Mouse (Mus musculus) heart, adult 2 months (tissue): ENCODE measurements around the gene Cbs. TPM values are rescaled to one million over a fixed set of nuclear protein-coding genes. Genes with fewer than 3 reads are reported as not detected.

Source experiments
- DNase-seq, 2 experiments: peaks; one replicate each; pipeline ENCODE4 v3.0.0; 2021
- H3K27ac ChIP-seq: fragments of 200-600 bp; 2 replicates; pipeline ENCODE4 v1.8.1; 2022
- H3K27me3 ChIP-seq: fragments of 200-500 bp; 2 replicates; pipeline ENCODE4 v1.6.1; 2012; ENCODE audit warnings: mild to moderate bottlenecking, low read length, inconsistent platforms, mixed read lengths; ENCODE audit not compliant: control insufficient read depth, insufficient read depth
- H3K36me3 ChIP-seq: fragments of 200-500 bp; 2 replicates; pipeline ENCODE4 v1.6.1; 2012; ENCODE audit warnings: low read length, inconsistent platforms; ENCODE audit not compliant: control insufficient read depth, insufficient read depth
- H3K4me1 ChIP-seq: fragments of 200-500 bp; 2 replicates; pipeline ENCODE4 v1.6.1; 2011; ENCODE audit warnings: low read length; ENCODE audit not compliant: control insufficient read depth, insufficient read depth
- H3K4me3 ChIP-seq: fragments of 200-600 bp; 2 replicates; pipeline ENCODE4 v1.8.1; 2022
- H3K79me2 ChIP-seq: fragments of 200-500 bp; replicated peaks from 2 replicates; pipeline ENCODE4 v1.6.1; 2012; ENCODE audit warnings: mild to moderate bottlenecking, inconsistent platforms, low read length, moderate library complexity, mixed read lengths; ENCODE audit not compliant: control insufficient read depth, insufficient read depth
- H3K9ac ChIP-seq: fragments of 200-500 bp; 2 replicates; pipeline ENCODE4 v1.6.1; 2012; ENCODE audit warnings: low read depth, mild to moderate bottlenecking, control low read depth, inconsistent platforms, low read length, mixed read lengths
- CTCF ChIP-seq: fragments of 200-600 bp; IDR thresholded peaks from 2 replicates; pipeline ENCODE4 v1.8.1; 2022; ENCODE audit warnings: antibody characterized with exemption, mild to moderate bottlenecking, moderate library complexity
- EP300 ChIP-seq: fragments of 200-500 bp; IDR thresholded peaks from 2 replicates; pipeline ENCODE4 v1.6.1; 2011; ENCODE audit warnings: low read depth, low read length, control low read depth; ENCODE audit not compliant: insufficient read depth
- POLR2A ChIP-seq: fragments of 200-500 bp; IDR thresholded peaks from 2 replicates; pipeline ENCODE4 v1.6.1; 2011; ENCODE audit warnings: mild to moderate bottlenecking, low read depth, low read length, control low read depth; ENCODE audit not compliant: insufficient read depth
- WGBS: fragments of 180-500 bp; shearing (Covaris S2); methylation state at CpG from one replicate; pipeline ENCODE4 v1.1.7; 2018; 5-methylcytosine and 5-hydroxymethylcytosine counted together
- intact Hi-C: fragments of 180-260 bp; cut with DNase I; formaldehyde crosslinking; loops from one replicate; pipeline ENCODE4 v1.15.1; 2025
- polyA plus RNA-seq: library from polyadenylated mRNA; depleted of rRNA; stranded (reverse); fragments of >200 nt; gene quantifications from 2 replicates; pipeline ENCODE4 v1.2.3, GENCODE M21; 2012
- total RNA-seq, 2 experiments: library from RNA; stranded (reverse); gene quantifications; 2 replicates each; pipeline ENCODE4 v1.2.3; 2021

Gene Cbs
- total and polyA plus RNA-seq, 3 experiments, result 0.94 to 7.0 (median 2.4) TPM

GRCm38 (mm10) chr17:31642331-31642730, 5.3 kb upstream of the Cbs start:
- TF ChIP-seq EP300 (no peak), POLR2A (no peak), CTCF (no peak)
- WGBS, result 56% methylated on average over 8 of the region's 8 CpGs
- no peaks in the 10 kb centered on the region for H3K27me3 ChIP-seq
- H3K36me3 ChIP-seq, result no peaks in the 10 kb centered on the region
- H3K9ac ChIP-seq, result no peak overlapping the region
- H3K79me2 ChIP-seq, result no peaks in the 10 kb centered on the region
- no peak overlapping the region for H3K4me3 ChIP-seq
- intact Hi-C loops, result no loop called here
- no peak for DNase-seq
- no peaks in the 10 kb centered on the region; the same call in 1 of the 2 replicates for H3K4me1 ChIP-seq
- H3K27ac ChIP-seq, result no peak overlapping the region

GRCm38 (mm10) chr17:31639651-31640050, 2.6 kb upstream of the Cbs start:
- H3K79me2 ChIP-seq, result no peaks in the 10 kb centered on the region
- no peaks in the 10 kb centered on the region for H3K27me3 ChIP-seq
- TF ChIP-seq POLR2A (no peak), CTCF (no peak), EP300 (no peak)
- no peaks in the 10 kb centered on the region; the same call in none of the 2 replicates for H3K4me1 ChIP-seq
- WGBS, result 63% methylated on average over 4 of the region's 4 CpGs
- no peak overlapping the region for H3K4me3 ChIP-seq
- DNase-seq, result no peak
- no peak overlapping the region for H3K9ac ChIP-seq
- no peak overlapping the region for H3K27ac ChIP-seq
- intact Hi-C loops, result no loop called here
- no peaks in the 10 kb centered on the region for H3K36me3 ChIP-seq

DNA sequence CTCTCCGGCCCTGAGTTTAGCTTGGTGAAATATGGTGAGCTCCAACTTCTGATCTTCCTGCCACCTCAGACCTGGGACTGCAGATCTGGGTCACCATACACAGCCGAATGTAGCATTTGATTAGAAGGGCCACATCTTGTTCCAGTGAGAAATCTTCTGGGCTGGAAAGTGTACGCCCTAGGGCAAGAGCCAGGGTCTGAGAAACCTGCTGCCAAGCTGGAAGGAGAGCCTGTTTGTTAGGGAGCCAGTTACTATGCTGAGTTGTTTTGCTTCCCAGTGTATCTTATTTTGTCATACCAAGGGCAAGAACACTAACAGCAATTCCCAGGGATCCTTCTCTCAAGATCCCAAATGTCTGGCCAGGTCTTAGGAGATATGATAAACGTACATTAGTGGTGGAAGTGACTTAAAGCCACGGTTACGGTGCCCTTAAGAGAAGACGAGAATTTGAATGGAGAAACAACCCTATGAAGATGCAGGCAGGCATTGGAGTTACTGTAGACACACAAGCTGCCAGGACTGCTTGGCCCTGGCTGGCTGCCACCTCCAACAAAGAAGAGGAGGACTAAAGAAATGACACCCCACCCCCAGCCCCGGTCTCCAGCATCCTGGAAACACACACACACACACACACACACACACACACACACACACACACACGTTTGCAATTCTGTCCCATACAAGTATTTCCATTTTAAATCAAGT, 980 bp upstream of the Cbs start:
- no peak overlapping the region for H3K4me3 ChIP-seq
- no peaks in the 10 kb centered on the region for H3K27me3 ChIP-seq
- DNase-seq, result peak; percentile 35 to 40
- peak overlapping the region; percentile 65 for H3K27ac ChIP-seq
- H3K4me1 ChIP-seq, result no peaks in the 10 kb centered on the region; the same call in none of the 2 replicates
- TF ChIP-seq EP300, result no peak
- no peak for TF ChIP-seq POLR2A
- no peak for TF ChIP-seq CTCF
- no peaks in the 10 kb centered on the region for H3K79me2 ChIP-seq
- WGBS, result 45% methylated on average over 9 of the region's 9 CpGs
- H3K36me3 ChIP-seq, result no peaks in the 10 kb centered on the region
- intact Hi-C loops, result no loop called here
- no peak overlapping the region for H3K9ac ChIP-seq

GRCm38 (mm10) chr17:31636277-31636941, 629 bp downstream of the Cbs start:
- WGBS, result 6% methylated on average over 45 of the region's 45 CpGs
- no peak overlapping the region; the same call in 1 of the 2 replicates for H3K27ac ChIP-seq
- no peaks in the 10 kb centered on the region for H3K36me3 ChIP-seq
- intact Hi-C loops, result no loop called here
- TF ChIP-seq CTCF (no peak), EP300 (no peak), POLR2A (no peak)
- no peaks in the 10 kb centered on the region for H3K79me2 ChIP-seq
- H3K27me3 ChIP-seq, result no peaks in the 10 kb centered on the region
- H3K9ac ChIP-seq, result peak overlapping the region; percentile 55
- H3K4me3 ChIP-seq, result peak overlapping the region; percentile 59
- no peak for DNase-seq
- no peaks in the 10 kb centered on the region; the same call in none of the 2 replicates for H3K4me1 ChIP-seq

GRCm38 (mm10) chr17:31635781-31636180, 1.3 kb downstream of the Cbs start:
- no peak for DNase-seq
- Histone ChIP-seq H3K79me2 (no peaks in the 10 kb centered on the region), H3K4me3 (no peak overlapping the region), H3K4me1 (no peaks in the 10 kb centered on the region; the same call in none of the 2 replicates), H3K27me3 (no peaks in the 10 kb centered on the region), H3K36me3 (no peaks in the 10 kb centered on the region), H3K27ac (no peak overlapping the region), H3K9ac (no peak overlapping the region)
- intact Hi-C loops, result no loop called here
- TF ChIP-seq CTCF (no peak), EP300 (no peak), POLR2A (no peak)
- WGBS, result 61% methylated on average over 11 of the region's 11 CpGs

GRCm38 (mm10) chr17:31634896-31635295, 2.1 kb downstream of the Cbs start:
- no peak for DNase-seq
- TF ChIP-seq EP300 (no peak), POLR2A (no peak), CTCF (no peak)
- Histone ChIP-seq H3K36me3 (no peaks in the 10 kb centered on the region), H3K27ac (no peak overlapping the region), H3K9ac (no peak overlapping the region), H3K4me1 (no peaks in the 10 kb centered on the region; the same call in none of the 2 replicates), H3K27me3 (no peaks in the 10 kb centered on the region), H3K79me2 (no peaks in the 10 kb centered on the region), H3K4me3 (no peak overlapping the region)
- WGBS, result 72% methylated on average over 5 of the region's 5 CpGs
- intact Hi-C loops, result no loop called here
